Mouse (Mus musculus) neural tube, embryonic 14.5 days (tissue): ENCODE measurements around the gene Ttc21a. TPM values are rescaled to one million over a fixed set of nuclear protein-coding genes. Genes with fewer than 3 reads are reported as not detected.
A peak's percentile ranks its signal among the peaks of the same experiment; 100 is the strongest.

ENCODE experiments used
- ATAC-seq: fragments of 200-750 bp; cut with Nextera tagmentation; 2 replicates; pipeline ENCODE4 v1.8.0; 2017; ENCODE audit warnings: low read depth, mild to moderate bottlenecking, moderate TSS enrichment, moderate library complexity
- H3K27ac ChIP-seq: fragments of 300-500 bp; sonication (generic); 2 replicates; pipeline ENCODE4 v1.5.1; 2014; ENCODE audit warnings: low read depth, mild to moderate bottlenecking, control low read depth, low read length, moderate library complexity, mixed read lengths
- H3K27me3 ChIP-seq: fragments of 300-500 bp; sonication (generic); 2 replicates; pipeline ENCODE4 v1.6.1; 2014; ENCODE audit warnings: low read length; ENCODE audit not compliant: control insufficient read depth, insufficient read depth
- H3K36me3 ChIP-seq: fragments of 300-500 bp; sonication (generic); 2 replicates; pipeline ENCODE4 v1.6.1; 2014; ENCODE audit warnings: low read length, mixed read lengths; ENCODE audit not compliant: control insufficient read depth, insufficient read depth
- H3K4me1 ChIP-seq: fragments of 300-500 bp; sonication (generic); 2 replicates; pipeline ENCODE4 v1.6.1; 2014; ENCODE audit warnings: low read length; ENCODE audit not compliant: control insufficient read depth, insufficient read depth
- H3K4me2 ChIP-seq: fragments of 300-500 bp; sonication (generic); 2 replicates; pipeline ENCODE4 v1.6.1; 2014; ENCODE audit warnings: mild to moderate bottlenecking, low read depth, low read length, control low read depth
- H3K4me3 ChIP-seq: fragments of 300-500 bp; sonication (generic); 2 replicates; pipeline ENCODE4 v1.5.1; 2014; ENCODE audit warnings: low read depth, low read length, control low read depth, mixed read lengths
- H3K9ac ChIP-seq: fragments of 300-500 bp; sonication (generic); replicated peaks from 2 replicates; pipeline ENCODE4 v1.6.1; 2014; ENCODE audit warnings: low read depth, mild to moderate bottlenecking, control low read depth, low read length, mixed read lengths
- H3K9me3 ChIP-seq: fragments of 300-500 bp; sonication (generic); 2 replicates; pipeline ENCODE4 v1.6.1; 2016; ENCODE audit warnings: low read length; ENCODE audit not compliant: control insufficient read depth
- WGBS: fragments of 180-500 bp; shearing (Covaris S2); extraction: QIAGEN DNeasy Blood & Tissue Kit; methylation state at CpG from one replicate; pipeline ENCODE4 v1.1.7; 2014; 5-methylcytosine and 5-hydroxymethylcytosine counted together
- polyA plus RNA-seq: library from polyadenylated mRNA; unstranded; fragments of >200 nt; fragmentation: Nextera tagmentation; extraction: Ambion mirVana; gene quantifications from 2 replicates; pipeline ENCODE4 v1.2.1, GENCODE M21; 2014

The Ttc21a gene
- polyA plus RNA-seq, 1 experiment from 2014 or later: 0.74 TPM

- H3K27me3 ChIP-seq: no peaks in the 10 kb centered on the region
- 81% methylated on average over 4 of the region's 4 CpGs for WGBS
- H3K4me2 ChIP-seq: no peak overlapping the region
- no peaks in the 10 kb centered on the region for H3K4me1 ChIP-seq
- H3K27ac ChIP-seq: no peak overlapping the region
- no peak overlapping the region for H3K9ac ChIP-seq
- H3K36me3 ChIP-seq: no peaks in the 10 kb centered on the region
- ATAC-seq: no peak
- H3K9me3 ChIP-seq: no peaks in the 10 kb centered on the region
- H3K4me3 ChIP-seq: no peak overlapping the region
Measured at GRCm38 (mm10) chr9:119996080-119996479, 58.7 kb downstream of the Ttc21a start.

GRCm38 (mm10) chr9:119998776-119999175 is 61.4 kb downstream of the Ttc21a start:
- H3K27me3 ChIP-seq: no peaks in the 10 kb centered on the region
- no peak overlapping the region for H3K4me2 ChIP-seq
- WGBS: 94% methylated on average over 1 of the region's 1 CpGs
- no peaks in the 10 kb centered on the region for H3K4me1 ChIP-seq
- no peak overlapping the region for H3K9ac ChIP-seq
- H3K9me3 ChIP-seq: no peaks in the 10 kb centered on the region
- no peaks in the 10 kb centered on the region for H3K36me3 ChIP-seq
- no peak overlapping the region for H3K27ac ChIP-seq
- ATAC-seq: no peak
- no peak overlapping the region for H3K4me3 ChIP-seq

GRCm38 (mm10) chr9:119999636-120000035 is 62.2 kb downstream of the Ttc21a start:
- no peak overlapping the region for H3K27ac ChIP-seq
- no peaks in the 10 kb centered on the region for H3K4me1 ChIP-seq
- H3K9ac ChIP-seq: no peak overlapping the region
- ATAC-seq: no peak
- no peaks in the 10 kb centered on the region for H3K27me3 ChIP-seq
- no peaks in the 10 kb centered on the region for H3K9me3 ChIP-seq
- H3K4me2 ChIP-seq: no peak overlapping the region
- no peak overlapping the region for H3K4me3 ChIP-seq
- 80% methylated on average over 6 of the region's 6 CpGs for WGBS
- H3K36me3 ChIP-seq: no peaks in the 10 kb centered on the region

- H3K27me3 ChIP-seq: no peaks in the 10 kb centered on the region
- H3K4me3 ChIP-seq: no peak overlapping the region
- ATAC-seq: no peak
- no peak overlapping the region for H3K9ac ChIP-seq
- 86% methylated on average over 5 of the region's 5 CpGs for WGBS
- no peaks in the 10 kb centered on the region for H3K9me3 ChIP-seq
- H3K36me3 ChIP-seq: no peaks in the 10 kb centered on the region
- no peak overlapping the region for H3K27ac ChIP-seq
- H3K4me1 ChIP-seq: no peaks in the 10 kb centered on the region
- no peak overlapping the region for H3K4me2 ChIP-seq
Measured at GRCm38 (mm10) chr9:120000761-120001160, 63.4 kb downstream of the Ttc21a start.

- Histone ChIP-seq H3K27ac (no peak overlapping the region), H3K4me2 (peak overlapping the region; percentile 46), H3K9me3 (no peaks in the 10 kb centered on the region), H3K36me3 (no peaks in the 10 kb centered on the region), H3K4me3 (peak overlapping the region; percentile 5; the same call in 1 of the 2 replicates), H3K27me3 (no peaks in the 10 kb centered on the region), H3K4me1 (no peaks in the 10 kb centered on the region), H3K9ac (no peak overlapping the region; the same call in 1 of the 2 replicates)
- WGBS: 10% methylated on average over 31 of the region's 31 CpGs
- ATAC-seq: peak; percentile 44; the same call in 1 of the 2 replicates
Measured at GRCm38 (mm10) chr9:120001945-120002725, 64.7 kb downstream of the Ttc21a start.

- ATAC-seq: no peak
- 78% methylated on average over 5 of the region's 5 CpGs for WGBS
- H3K4me2 ChIP-seq: no peak overlapping the region
- no peaks in the 10 kb centered on the region for H3K27me3 ChIP-seq
- no peak overlapping the region for H3K4me3 ChIP-seq
- H3K27ac ChIP-seq: no peak overlapping the region
- H3K9me3 ChIP-seq: no peaks in the 10 kb centered on the region
- H3K4me1 ChIP-seq: no peaks in the 10 kb centered on the region
- H3K9ac ChIP-seq: no peak overlapping the region
- no peaks in the 10 kb centered on the region for H3K36me3 ChIP-seq
Measured at GRCm38 (mm10) chr9:120002893-120003292, 65.5 kb downstream of the Ttc21a start.

GRCm38 (mm10) chr9:120005936-120006335 is 68.5 kb downstream of the Ttc21a start:
- Histone ChIP-seq H3K4me2 (no peak overlapping the region), H3K27ac (no peak overlapping the region), H3K27me3 (no peaks in the 10 kb centered on the region), H3K36me3 (no peaks in the 10 kb centered on the region), H3K4me3 (no peak overlapping the region), H3K9ac (no peak overlapping the region), H3K4me1 (no peaks in the 10 kb centered on the region), H3K9me3 (no peaks in the 10 kb centered on the region)
- no peak for ATAC-seq
- WGBS: 77% methylated on average over 3 of the region's 3 CpGs

GRCm38 (mm10) chr9:120007833-120008232 is 70.4 kb downstream of the Ttc21a start:
- H3K4me1 ChIP-seq: no peaks in the 10 kb centered on the region; the same call in 1 of the 2 replicates
- ATAC-seq: no peak
- H3K9ac ChIP-seq: no peak overlapping the region
- H3K4me2 ChIP-seq: no peak overlapping the region
- H3K27me3 ChIP-seq: no peaks in the 10 kb centered on the region
- H3K9me3 ChIP-seq: no peaks in the 10 kb centered on the region
- H3K36me3 ChIP-seq: no peaks in the 10 kb centered on the region
- 85% methylated on average over 1 of the region's 1 CpGs for WGBS
- H3K27ac ChIP-seq: no peak overlapping the region
- H3K4me3 ChIP-seq: no peak overlapping the region

GRCm38 (mm10) chr9:120009226-120009841 is 71.9 kb downstream of the Ttc21a start:
- H3K4me1 ChIP-seq: no peaks in the 10 kb centered on the region; the same call in 1 of the 2 replicates
- no peak for ATAC-seq
- H3K27me3 ChIP-seq: no peaks in the 10 kb centered on the region
- H3K4me3 ChIP-seq: no peak overlapping the region
- WGBS: 59% methylated on average over 7 of the region's 7 CpGs
- no peak overlapping the region for H3K9ac ChIP-seq
- H3K27ac ChIP-seq: no peak overlapping the region
- H3K4me2 ChIP-seq: no peak overlapping the region
- H3K9me3 ChIP-seq: no peaks in the 10 kb centered on the region
- H3K36me3 ChIP-seq: no peaks in the 10 kb centered on the region
